Mouse (Mus musculus): ENCODE data around the gene Them7. TPM values are rescaled to one million over a fixed set of nuclear protein-coding genes. Genes with fewer than 3 reads are reported as not detected.

The Them7 gene
- polyA plus RNA-seq, 1 experiment from 2014 or later = 0.13 TPM

GRCm38 (mm10) chr2:105219229-105219628 is 4.9 kb upstream of the Them7 start:
- no peak for ATAC-seq (ENCODE audit: low FRiP score)
- 88% methylated on average over 5 of the region's 5 CpGs for WGBS
- H3K27me3 ChIP-seq = peaks cover 8% of the 10 kb centered on the region
- H3K9ac ChIP-seq = no peak overlapping the region
- H3K36me3 ChIP-seq = no peaks in the 10 kb centered on the region
- no peak overlapping the region for H3K4me3 ChIP-seq
- H3K4me2 ChIP-seq (replicated peaks) = no peak overlapping the region
- H3K9me3 ChIP-seq (replicated peaks) = no peaks in the 10 kb centered on the region
- no peak overlapping the region for H3K27ac ChIP-seq
- H3K4me1 ChIP-seq = peaks cover 3% of the 10 kb centered on the region

- 69% methylated on average over 8 of the region's 8 CpGs for WGBS
- Histone ChIP-seq H3K4me1 (peaks cover 6% of the 10 kb centered on the region), H3K9me3 (replicated peaks) (no peaks in the 10 kb centered on the region), H3K9ac (no peak overlapping the region), H3K4me2 (replicated peaks) (no peak overlapping the region), H3K27me3 (peaks cover 12% of the 10 kb centered on the region), H3K4me3 (no peak overlapping the region), H3K36me3 (no peaks in the 10 kb centered on the region), H3K27ac (no peak overlapping the region)
- ATAC-seq (ENCODE audit: low FRiP score) = no peak
Observed at GRCm38 (mm10) chr2:105219664-105220063, 4.5 kb upstream of the Them7 start.

GRCm38 (mm10) chr2:105220738-105221303 is 3.3 kb upstream of the Them7 start:
- Histone ChIP-seq H3K27ac (no peak overlapping the region), H3K9ac (no peak overlapping the region), H3K9me3 (replicated peaks) (no peaks in the 10 kb centered on the region), H3K36me3 (no peaks in the 10 kb centered on the region), H3K27me3 (peaks cover 22% of the 10 kb centered on the region), H3K4me2 (replicated peaks) (no peak overlapping the region), H3K4me1 (peaks cover 6% of the 10 kb centered on the region), H3K4me3 (no peak overlapping the region)
- ATAC-seq (ENCODE audit: low FRiP score) = no peak
- WGBS = 75% methylated on average over 9 of the region's 9 CpGs

GRCm38 (mm10) chr2:105223606-105224005 is 514 bp upstream of the Them7 start:
- H3K9me3 ChIP-seq (replicated peaks) = no peaks in the 10 kb centered on the region
- H3K4me1 ChIP-seq = peaks cover 6% of the 10 kb centered on the region
- peaks cover 38% of the 10 kb centered on the region for H3K27me3 ChIP-seq
- no peak for ATAC-seq (ENCODE audit: low FRiP score)
- H3K4me2 ChIP-seq (replicated peaks) = no peak overlapping the region
- H3K4me3 ChIP-seq = no peak overlapping the region
- H3K27ac ChIP-seq = no peak overlapping the region
- no peak overlapping the region for H3K9ac ChIP-seq
- WGBS = 88% methylated on average over 11 of the region's 11 CpGs
- H3K36me3 ChIP-seq = no peaks in the 10 kb centered on the region

- ATAC-seq (ENCODE audit: low FRiP score) = no peak
- Histone ChIP-seq H3K27ac (no peak overlapping the region), H3K27me3 (peaks cover 38% of the 10 kb centered on the region), H3K4me2 (replicated peaks) (no peak overlapping the region), H3K36me3 (no peaks in the 10 kb centered on the region), H3K4me3 (no peak overlapping the region), H3K4me1 (peaks cover 6% of the 10 kb centered on the region), H3K9me3 (replicated peaks) (no peaks in the 10 kb centered on the region), H3K9ac (no peak overlapping the region)
- 57% methylated on average over 3 of the region's 3 CpGs for WGBS
Observed at GRCm38 (mm10) chr2:105224987-105225375, 861 bp downstream of the Them7 start.

DNA sequence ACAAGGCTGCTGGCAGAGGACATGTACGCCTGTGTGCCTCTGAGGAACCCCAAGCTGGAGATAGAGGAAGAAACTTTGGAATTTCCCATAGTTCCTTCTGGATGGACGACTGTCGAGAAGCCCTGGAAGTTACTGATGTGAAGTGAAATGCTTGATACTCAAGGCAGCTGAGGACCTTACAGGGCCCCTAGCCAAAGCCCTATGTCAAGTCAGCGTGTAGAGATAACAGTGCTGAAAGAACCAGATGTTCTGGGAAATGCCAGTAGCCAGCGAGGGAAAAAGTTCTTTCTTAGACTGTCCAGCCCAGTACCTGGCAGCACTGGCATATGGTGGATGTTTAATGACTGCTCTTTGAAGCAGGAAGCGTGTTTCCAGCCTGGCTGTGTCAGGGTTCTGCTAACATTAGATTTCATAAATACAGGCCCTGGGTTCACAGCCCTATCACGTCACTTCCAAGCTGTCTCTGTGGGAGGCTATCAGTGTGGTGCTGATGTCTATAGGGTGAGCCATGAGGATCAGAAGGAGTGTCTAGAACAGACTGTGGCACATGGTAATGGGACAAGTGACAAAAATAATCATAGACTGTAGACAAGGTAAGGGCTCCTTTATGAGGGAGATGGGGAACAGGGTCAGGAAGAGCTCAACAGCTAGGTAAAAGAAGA is 2.3 kb downstream of the Them7 start:
- H3K27me3 ChIP-seq = peaks cover 40% of the 10 kb centered on the region
- no peak for ATAC-seq (ENCODE audit: low FRiP score)
- H3K9ac ChIP-seq = no peak overlapping the region
- no peaks in the 10 kb centered on the region for H3K36me3 ChIP-seq
- no peak overlapping the region for H3K27ac ChIP-seq
- H3K4me1 ChIP-seq = peaks cover 6% of the 10 kb centered on the region
- H3K4me3 ChIP-seq = no peak overlapping the region
- H3K9me3 ChIP-seq (replicated peaks) = no peaks in the 10 kb centered on the region
- 64% methylated on average over 7 of the region's 7 CpGs for WGBS
- H3K4me2 ChIP-seq (replicated peaks) = no peak overlapping the region

DNA sequence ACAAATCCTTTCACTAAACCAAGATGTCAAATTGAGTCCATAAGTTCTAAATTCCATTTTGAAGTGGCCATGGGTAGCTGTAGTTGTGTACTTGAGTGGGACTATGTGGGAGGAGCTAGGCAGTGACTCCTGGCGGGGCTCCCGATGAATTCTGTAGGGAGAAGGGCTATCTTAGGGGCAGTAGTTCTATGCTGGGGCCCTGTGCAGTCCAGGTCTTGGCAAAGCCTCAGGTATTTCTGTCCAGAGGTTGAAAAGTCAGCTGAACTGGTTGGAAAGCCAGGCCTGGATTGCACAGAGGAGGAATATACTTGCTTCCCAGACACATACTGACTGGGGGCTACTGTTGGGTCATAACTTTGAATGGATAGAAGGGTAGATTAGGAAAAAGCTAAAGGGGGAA is 4.3 kb downstream of the Them7 start:
- H3K4me1 ChIP-seq = peaks cover 6% of the 10 kb centered on the region
- no peak overlapping the region for H3K4me2 ChIP-seq (replicated peaks)
- no peak for ATAC-seq (ENCODE audit: low FRiP score)
- no peak overlapping the region for H3K9ac ChIP-seq
- no peak overlapping the region for H3K27ac ChIP-seq
- H3K4me3 ChIP-seq = no peak overlapping the region
- no peaks in the 10 kb centered on the region for H3K9me3 ChIP-seq (replicated peaks)
- peaks cover 40% of the 10 kb centered on the region for H3K27me3 ChIP-seq
- WGBS = 72% methylated on average over 2 of the region's 2 CpGs
- H3K36me3 ChIP-seq = no peaks in the 10 kb centered on the region

- no peak overlapping the region for H3K4me2 ChIP-seq (replicated peaks)
- no peaks in the 10 kb centered on the region for H3K9me3 ChIP-seq (replicated peaks)
- no peaks in the 10 kb centered on the region for H3K36me3 ChIP-seq
- ATAC-seq (ENCODE audit: low FRiP score) = peak; percentile 64; the same call in 1 of the 2 replicates
- 3% methylated on average over 1 of the region's 1 CpGs for WGBS
- H3K27ac ChIP-seq = no peak overlapping the region
- no peak overlapping the region for H3K9ac ChIP-seq
- no peaks in the 10 kb centered on the region for H3K4me1 ChIP-seq
- no peak overlapping the region for H3K4me3 ChIP-seq
- H3K27me3 ChIP-seq = peaks cover 23% of the 10 kb centered on the region
Observed at GRCm38 (mm10) chr2:105230333-105230732, 6.2 kb downstream of the Them7 start.

GRCm38 (mm10) chr2:105232386-105232785 is 8.3 kb downstream of the Them7 start:
- ATAC-seq (ENCODE audit: low FRiP score) = no peak

GRCm38 (mm10) chr2:105234278-105234677 is 10.2 kb downstream of the Them7 start:
- H3K36me3 ChIP-seq = no peaks in the 10 kb centered on the region
- H3K4me3 ChIP-seq = no peak overlapping the region
- H3K4me1 ChIP-seq = peaks cover 5% of the 10 kb centered on the region; the same call in 1 of the 2 replicates
- whole genome bisulfite sequencing = 63% methylated on average over 6 of the region's 6 CpGs
- peaks cover 4% of the 10 kb centered on the region for H3K27me3 ChIP-seq
- no peak overlapping the region for H3K4me2 ChIP-seq (replicated peaks)
- no peak overlapping the region for H3K27ac ChIP-seq
- no peak for ATAC-seq (ENCODE audit: low FRiP score)
- no peaks in the 10 kb centered on the region for H3K9me3 ChIP-seq (replicated peaks)
- no peak overlapping the region for H3K9ac ChIP-seq

More at GRCm38 (mm10) chr2:105232386-105232785, 8.3 kb downstream of the Them7 start:
- no peak overlapping the region for H3K27ac ChIP-seq
- 80% methylated on average over 4 of the region's 4 CpGs for WGBS
- no peak overlapping the region for H3K4me3 ChIP-seq
- H3K4me2 ChIP-seq (replicated peaks) = no peak overlapping the region
- no peaks in the 10 kb centered on the region for H3K9me3 ChIP-seq (replicated peaks)
- H3K9ac ChIP-seq = no peak overlapping the region
- no peaks in the 10 kb centered on the region for H3K36me3 ChIP-seq
- H3K27me3 ChIP-seq = peaks cover 5% of the 10 kb centered on the region
- H3K4me1 ChIP-seq = peaks cover 5% of the 10 kb centered on the region; the same call in 1 of the 2 replicates

GRCm38 (mm10) chr2:105235380-105236115 is 11.4 kb downstream of the Them7 start:
- Histone ChIP-seq H3K27ac (no peak overlapping the region), H3K36me3 (no peaks in the 10 kb centered on the region), H3K9ac (no peak overlapping the region), H3K27me3 (peaks cover 4% of the 10 kb centered on the region; the same call in 1 of the 2 replicates), H3K4me2 (replicated peaks) (no peak overlapping the region), H3K4me3 (no peak overlapping the region), H3K9me3 (replicated peaks) (no peaks in the 10 kb centered on the region), H3K4me1 (peaks cover 5% of the 10 kb centered on the region; the same call in 1 of the 2 replicates)
- 47% methylated on average over 12 of the region's 12 CpGs for WGBS
- ATAC-seq (ENCODE audit: low FRiP score) = no peak

GRCm38 (mm10) chr2:105237424-105237823 is 13.3 kb downstream of the Them7 start:
- Histone ChIP-seq H3K27me3 (peaks cover 2% of the 10 kb centered on the region; the same call in 1 of the 2 replicates), H3K4me3 (no peak overlapping the region), H3K4me2 (replicated peaks) (no peak overlapping the region), H3K9ac (no peak overlapping the region), H3K27ac (no peak overlapping the region), H3K36me3 (no peaks in the 10 kb centered on the region), H3K4me1 (peaks cover 5% of the 10 kb centered on the region; the same call in 1 of the 2 replicates), H3K9me3 (replicated peaks) (no peaks in the 10 kb centered on the region)
- WGBS = 59% methylated on average over 7 of the region's 7 CpGs
- no peak for ATAC-seq (ENCODE audit: low FRiP score)

Measured in hindbrain, embryonic 12.5 days (tissue).